ENCODE assay signal across 10 mouse cellular contexts in genomic region chr6:108152661-108153269, GRCm38 (mm10). TPM values are rescaled to one million over a fixed set of nuclear protein-coding genes. Genes with fewer than 3 reads are reported as not detected.
DNase-seq lines count a peak whose midpoint lies in the region; ATAC-seq and TF ChIP-seq lines count a peak whose summit lies in the region.
"Had no signal": no experiment of that assay in that cellular context is flagged by ENCODE, and none has a peak within 500 bp of the region (broad histone marks: within the 10 kb centered on the region; RNA-seq: fewer than 3 reads in every experiment).

No protein-coding gene starts in this region.

- intact Hi-C loops in heart, adult 2 months (cut with DNase I) = no loop called here
- intact Hi-C loops in left cerebral cortex, postnatal 14 days (cut with DNase I) = no loop called here

- peaks cover 1% of the 10 kb centered on the region; the same call in 1 of the 2 replicates for H3K4me1 ChIP-seq in heart, adult 2 months (ENCODE audit: control insufficient read depth, insufficient read depth, low read length)
- peaks cover 30% of the 10 kb centered on the region for H3K4me1 ChIP-seq in heart, embryonic 12.5 days (replicated peaks)
- 0 out of 2 replicates have a peak, but pooled peaks cover 4% of the 10 kb centered on the region for H3K4me1 ChIP-seq in stomach, postnatal 0 days (replicated peaks; ENCODE audit: control insufficient read depth, insufficient read depth)
- no peaks in the 10 kb centered on the region for H3K4me1 ChIP-seq in hindbrain, embryonic 13.5 days (replicated peaks)

- no peaks in the 10 kb centered on the region for H3K27me3 ChIP-seq in heart, adult 2 months (ENCODE audit: control insufficient read depth, insufficient read depth, low read length)
- no peaks in the 10 kb centered on the region for H3K27me3 ChIP-seq in heart, embryonic 12.5 days (replicated peaks)
- no peaks in the 10 kb centered on the region for H3K27me3 ChIP-seq in stomach, postnatal 0 days (ENCODE audit: control insufficient read depth, insufficient read depth, low read length)
- no peaks in the 10 kb centered on the region for H3K27me3 ChIP-seq in hindbrain, embryonic 13.5 days

- peak in 1 of 2 experiments; percentile 24 for DNase-seq in heart, adult 2 months
- DNase-seq in urinary bladder, adult 18-20 months (ENCODE audit: low spot score in 2 of 2) = peak; percentile 4 to 11
- DNase-seq in urinary bladder, postnatal 10 days (ENCODE audit: low spot score) = no peak
- peak; percentile 67 to 69 for DNase-seq in left cerebral cortex, postnatal 14 days (ENCODE audit: low spot score in 2 of 2)
- peak; percentile 30 for DNase-seq in stomach, postnatal 0 days (ENCODE audit: low spot score)
- DNase-seq in cerebellum, adult 11 months = no peak
- DNase-seq: cerebellum, adult 9-10 months had no signal

- TF ChIP-seq EP300 in heart, adult 2 months (IDR thresholded peaks at IDR 0.05; ENCODE audit: insufficient read depth, low read depth, low read length) = no peak
- TF ChIP-seq EP300 in stomach, postnatal 0 days (optimal IDR thresholded peaks at IDR 0.05) = no peak

- no peaks in the 10 kb centered on the region for H3K9me3 ChIP-seq in heart, embryonic 12.5 days (replicated peaks)
- no peaks in the 10 kb centered on the region for H3K9me3 ChIP-seq in stomach, postnatal 0 days (ENCODE audit: control insufficient read depth, low read length)
- no peaks in the 10 kb centered on the region for H3K9me3 ChIP-seq in hindbrain, embryonic 13.5 days

- no peak for TF ChIP-seq POLR2A in heart, adult 2 months (IDR thresholded peaks at IDR 0.05; ENCODE audit: insufficient read depth, low read depth, low read length)

- H3K36me3 ChIP-seq in heart, adult 2 months (ENCODE audit: control insufficient read depth, insufficient read depth, low read length) = no peaks in the 10 kb centered on the region
- H3K36me3 ChIP-seq in heart, embryonic 12.5 days = peaks cover 13% of the 10 kb centered on the region; the same call in 1 of the 2 replicates
- no peaks in the 10 kb centered on the region for H3K36me3 ChIP-seq in stomach, postnatal 0 days (ENCODE audit: control insufficient read depth, insufficient read depth, low read length)
- H3K36me3 ChIP-seq in hindbrain, embryonic 13.5 days = peaks cover 5% of the 10 kb centered on the region

- no peak overlapping the region for H3K4me2 ChIP-seq in heart, embryonic 12.5 days
- no peak overlapping the region for H3K4me2 ChIP-seq in stomach, postnatal 0 days (replicated peaks; ENCODE audit: low read depth)
- H3K4me2 ChIP-seq in hindbrain, embryonic 13.5 days = no peak overlapping the region

- ATAC-seq in heart, embryonic 12.5 days (ENCODE audit: insufficient number of reproducible peaks, low FRiP score) = no peak
- ATAC-seq in stomach, postnatal 0 days (ENCODE audit: low FRiP score, low TSS enrichment) = peak; percentile 87
- no peak for ATAC-seq in hindbrain, embryonic 13.5 days (ENCODE audit: low FRiP score)

- no peak for TF ChIP-seq CTCF in heart, adult 2 months (IDR thresholded peaks at IDR 0.05)
- TF ChIP-seq CTCF in stomach, postnatal 0 days (IDR thresholded peaks at IDR 0.05; ENCODE audit: low read depth) = no peak

- WGBS in heart, adult 2 months = 82% methylated on average over 9 of the region's 9 CpGs
- 72% methylated on average over 9 of the region's 9 CpGs for WGBS in heart, embryonic 12.5 days
- 65% methylated on average over 9 of the region's 9 CpGs for WGBS in stomach, postnatal 0 days
- 92% methylated on average over 9 of the region's 9 CpGs for WGBS in hindbrain, embryonic 13.5 days

- H3K27ac ChIP-seq in heart, adult 2 months = peak overlapping the region; percentile 7; the same call in 1 of the 2 replicates
- H3K27ac ChIP-seq in heart, embryonic 12.5 days (ENCODE audit: poor library complexity, severe bottlenecking) = no peak overlapping the region
- peak overlapping the region; percentile 82 for H3K27ac ChIP-seq in stomach, postnatal 0 days (replicated peaks)
- no peak overlapping the region for H3K27ac ChIP-seq in hindbrain, embryonic 13.5 days
- H3K27ac ChIP-seq: layer of hippocampus, adult 2 months had no signal

- no peak overlapping the region for H3K4me3 ChIP-seq in heart, adult 2 months
- no peak overlapping the region for H3K4me3 ChIP-seq in heart, embryonic 12.5 days
- H3K4me3 ChIP-seq in stomach, postnatal 0 days (ENCODE audit: low read depth, low read length) = no peak overlapping the region
- H3K4me3 ChIP-seq in hindbrain, embryonic 13.5 days = no peak overlapping the region
- H3K4me3 ChIP-seq: layer of hippocampus, adult 2 months had no signal

- H3K9ac ChIP-seq in heart, adult 2 months (ENCODE audit: low read depth, low read length) = no peak overlapping the region
- no peak overlapping the region for H3K9ac ChIP-seq in heart, embryonic 12.5 days
- H3K9ac ChIP-seq in stomach, postnatal 0 days (ENCODE audit: low read length) = no peak overlapping the region; the same call in 1 of the 2 replicates
- no peak overlapping the region for H3K9ac ChIP-seq in hindbrain, embryonic 13.5 days

- no peaks in the 10 kb centered on the region for H3K79me2 ChIP-seq in heart, adult 2 months (replicated peaks; ENCODE audit: control insufficient read depth, insufficient read depth, low read length)

RNA-seq across cellular contexts. Expression of gene Sumf1, which starts 32.6 kb away (rescaled TPM):
- total RNA-seq in heart, adult 2 months (2021) = 10 to 100 TPM; 12.1 to 13.5 TPM
- polyA plus RNA-seq in heart, adult 2 months (2012; rRNA removed) = 11.0 and 11.8 TPM in 2 replicates
- 24.6 and 25.2 TPM in 2 replicates for polyA plus RNA-seq in heart, embryonic 12.5 days (2016; fragmentation: Nextera tagmentation; extraction: Ambion mirVana)
- 10 to 100 TPM; 17.4 to 18.2 TPM for total RNA-seq in left cerebral cortex, postnatal 14 days (2021)
- polyA plus RNA-seq in stomach, postnatal 0 days (2015; fragmentation: Nextera tagmentation; extraction: Ambion mirVana) = 20.0 and 20.5 TPM in 2 replicates
- polyA plus RNA-seq in hindbrain, embryonic 13.5 days (2015; fragmentation: Nextera tagmentation; extraction: Ambion mirVana) = 11.3 and 11.7 TPM in 2 replicates

Comparison
In these comparisons a context has a peak if more than half of its experiments do, and no peak if none do; other contexts are left out.
1. DNase-seq: peak in urinary bladder, adult 18-20 months (2 of 2), left cerebral cortex, postnatal 14 days (2 of 2) and stomach, postnatal 0 days (single experiment); none in urinary bladder, postnatal 10 days (single experiment) and cerebellum, adult 11 months (single experiment).
2. H3K27ac ChIP-seq: peak in heart, adult 2 months (single experiment) and stomach, postnatal 0 days (single experiment); none in heart, embryonic 12.5 days (single experiment) and hindbrain, embryonic 13.5 days (single experiment).